Mouse (Mus musculus): ENCODE measurements around the gene Ror1.

GRCm38 (mm10) chr4:100287829-100288228, 192.2 kb downstream of the Ror1 start:
- TF ChIP-seq CTCF (IDR thresholded peaks at IDR 0.05; ENCODE audit: low read depth) (no peak), EP300 (IDR thresholded peaks at IDR 0.05; ENCODE audit: low read depth) (no peak)
